Mouse (Mus musculus): Measurements from ENCODE around the gene Brd7.

Gene Brd7

GRCm38 (mm10) chr8:88283243-88284115 lies 78.5 kb downstream of the Brd7 start:
- no peak for DNase-seq (ENCODE audit: low read depth)

- no peak for DNase-seq (ENCODE audit: low read depth)
Measured at GRCm38 (mm10) chr8:88282684-88283083, 79.3 kb downstream of the Brd7 start.

Data from c-Kit-positive CD71-negative TER-119-negative erythroid progenitor cells, embryonic 14.5 days (primary cell).